Mouse (Mus musculus): ENCODE data around the gene S100a3. TPM values are rescaled to one million over a fixed set of nuclear protein-coding genes. Genes with fewer than 3 reads are reported as not detected.

Gene S100a3
- total RNA-seq, 2 experiments from 2014 or later: 0.41 TPM; not detected in 1

DNA sequence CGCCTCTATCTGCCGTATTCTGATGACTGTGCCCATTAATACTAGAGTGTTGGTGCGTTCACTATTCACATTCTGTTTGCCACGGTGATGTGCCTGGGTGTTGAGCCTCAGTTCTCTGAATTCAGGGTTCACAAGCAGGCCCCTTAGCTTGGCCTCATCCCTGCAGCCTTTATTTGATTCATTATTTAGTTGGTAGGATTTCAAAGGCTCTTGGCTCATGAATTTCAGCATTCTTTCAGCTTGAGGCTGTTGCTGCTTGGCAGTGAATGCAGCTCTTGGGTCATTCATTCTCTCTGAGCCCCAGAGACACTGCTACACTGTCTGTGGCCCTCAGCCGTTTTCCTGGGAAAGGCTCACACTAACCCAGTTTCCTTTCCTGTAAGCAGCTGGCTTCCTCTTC lies 4.4 kb upstream of the S100a3 start:
- DNase-seq (ENCODE audit: low spot score in 2 of 2): peak; percentile 30 to 63

DNA sequence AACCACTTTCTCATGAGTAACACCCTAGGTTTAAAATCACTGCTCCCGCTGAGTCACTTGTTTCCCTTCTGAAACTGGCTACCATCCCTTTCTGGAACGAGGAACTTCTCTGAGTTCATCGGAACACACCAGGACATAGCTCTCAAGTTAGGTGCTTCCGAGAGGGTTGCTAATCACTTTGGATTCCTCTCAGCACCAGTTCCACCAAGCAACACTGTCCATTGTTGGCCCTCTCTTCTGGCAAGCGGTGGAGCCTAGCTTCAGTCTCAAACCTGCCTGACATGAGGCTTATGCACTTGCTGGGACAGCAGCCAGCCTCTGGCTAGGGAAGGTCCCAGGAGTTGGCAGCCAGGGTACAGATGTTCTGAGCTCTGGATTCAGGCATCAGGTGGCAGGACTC lies 14.3 kb downstream of the S100a3 start:
- DNase-seq (ENCODE audit: low spot score in 2 of 2): no peak

DNA sequence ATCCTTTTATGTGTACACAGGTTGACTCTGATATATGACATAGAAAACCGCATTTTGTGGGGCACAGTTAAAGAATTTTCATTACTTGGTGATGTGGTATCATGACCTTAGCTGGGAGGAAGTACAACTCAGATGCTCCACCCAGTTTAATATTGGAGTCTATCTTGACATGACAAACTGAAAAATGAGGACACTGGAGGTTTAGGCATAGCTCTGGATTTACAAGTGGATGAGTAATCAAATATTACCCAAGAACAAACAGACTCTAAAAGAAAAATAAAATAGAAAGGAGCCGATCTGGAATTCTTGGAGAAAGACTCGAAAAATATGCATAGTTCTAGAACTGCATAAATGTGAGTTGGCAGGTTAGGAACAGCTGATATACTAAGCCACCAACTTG lies 14.9 kb downstream of the S100a3 start:
- no peak for DNase-seq (ENCODE audit: low spot score in 2 of 2)

DNA sequence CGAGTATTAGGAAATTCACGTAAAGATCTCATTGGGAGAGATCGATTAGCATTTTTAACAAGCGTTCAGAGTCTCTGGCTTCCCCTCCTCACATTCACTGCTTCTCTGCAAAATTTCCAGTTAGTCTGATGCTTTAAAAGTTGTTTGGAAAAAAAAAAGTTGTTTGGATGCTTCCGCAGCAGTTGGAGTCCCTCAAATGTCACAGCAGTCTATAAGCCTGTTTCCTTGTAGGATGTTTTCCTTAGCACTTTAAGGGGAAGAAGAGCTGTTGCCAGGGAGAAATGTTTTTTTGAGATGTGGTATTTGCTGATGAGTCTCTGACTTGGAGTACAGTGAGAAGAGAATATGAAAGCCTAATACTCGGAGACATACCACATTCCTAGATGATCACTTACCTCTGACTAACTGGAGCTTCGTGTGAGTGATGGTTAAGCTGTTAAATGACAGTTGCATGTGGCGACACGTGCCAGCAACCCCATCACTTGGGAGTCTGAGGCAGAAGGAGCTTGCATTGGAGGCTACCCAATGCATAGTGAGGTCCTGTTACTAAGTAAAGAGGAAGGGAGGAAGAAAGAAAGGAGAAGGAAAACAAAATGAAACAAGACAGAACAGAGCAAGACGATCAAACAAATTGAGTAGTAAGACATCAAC lies 16.1 kb downstream of the S100a3 start:
- no peak for DNase-seq (ENCODE audit: low spot score in 2 of 2)

DNA sequence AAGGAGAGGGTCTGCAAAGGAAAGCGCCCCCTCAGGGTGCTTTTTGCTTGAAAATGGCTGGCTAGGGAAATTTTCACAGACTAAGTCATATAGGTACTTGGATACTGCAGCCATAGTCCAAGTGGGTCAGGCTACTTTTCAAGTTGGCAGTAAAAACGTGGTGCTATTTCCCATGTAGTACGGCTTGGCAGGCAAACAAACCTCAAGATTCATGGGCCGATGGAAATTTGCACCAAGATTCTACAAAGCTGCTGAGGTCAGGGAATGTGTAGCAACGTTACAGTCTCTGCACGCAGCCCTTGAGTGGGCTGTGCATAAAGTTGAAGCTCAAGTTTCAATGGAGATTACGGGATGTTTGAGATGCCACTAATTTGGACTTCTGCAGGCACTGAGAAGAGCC lies 19.1 kb downstream of the S100a3 start:
- DNase-seq (ENCODE audit: low spot score in 2 of 2): no peak

DNA sequence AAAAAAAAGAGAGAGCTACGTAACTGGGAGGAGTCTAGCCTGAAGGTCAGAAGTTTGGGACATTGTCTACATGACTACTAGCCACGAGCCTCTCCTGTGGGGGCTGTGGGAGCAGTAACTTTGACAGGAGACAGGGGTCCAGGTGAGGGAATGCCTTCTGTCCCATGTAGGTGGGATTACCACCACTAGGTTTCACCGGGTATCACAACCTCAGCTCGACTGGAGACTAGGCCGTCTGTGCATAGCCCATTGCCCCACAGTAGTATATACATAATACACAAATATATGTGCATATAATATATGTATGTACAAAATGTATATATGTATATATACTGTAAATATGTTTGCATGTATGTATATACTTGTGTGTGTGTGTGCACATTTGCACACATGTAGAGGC lies 20.8 kb downstream of the S100a3 start:
- DNase-seq (ENCODE audit: low spot score in 2 of 2): no peak

DNA sequence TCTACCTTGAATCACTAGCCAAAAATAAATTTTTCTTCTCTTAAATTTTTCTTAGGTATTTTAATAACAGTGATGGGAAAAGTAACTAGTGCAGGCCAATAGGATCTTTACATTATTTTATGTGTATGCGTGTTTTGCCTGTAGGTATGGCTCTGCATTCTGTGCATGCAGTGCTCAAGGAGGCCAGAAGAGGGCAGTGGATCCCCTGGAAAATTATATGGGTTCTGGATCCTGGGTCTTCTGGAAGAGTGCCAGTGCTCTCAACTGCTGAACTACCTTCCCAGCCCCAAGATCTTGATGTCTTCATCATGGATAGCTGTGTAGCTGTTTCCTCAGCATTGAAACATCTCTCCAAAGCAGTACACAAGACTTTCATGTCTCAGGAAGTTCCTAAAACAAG lies 21.8 kb downstream of the S100a3 start:
- no peak for DNase-seq (ENCODE audit: low spot score in 2 of 2)

DNA sequence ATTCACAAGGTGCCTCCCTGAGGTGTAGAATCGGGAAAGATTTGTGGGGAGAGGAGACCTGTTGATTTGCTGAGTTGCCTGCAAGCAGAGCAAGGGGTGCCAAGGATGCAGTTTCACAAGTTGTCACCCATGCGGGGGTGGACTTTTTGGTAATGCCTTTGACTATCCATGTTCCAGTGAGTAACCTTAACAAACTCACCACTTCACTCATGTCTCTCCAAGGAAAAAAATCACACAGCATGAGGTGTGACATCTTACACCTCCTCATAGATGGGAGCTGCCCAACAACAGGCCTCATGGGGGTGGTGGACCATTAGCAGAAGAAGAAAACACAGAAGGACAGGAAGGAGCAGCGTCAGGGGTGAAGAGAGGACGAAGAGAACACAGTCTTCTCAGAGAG lies 22.2 kb downstream of the S100a3 start:
- DNase-seq (ENCODE audit: low spot score in 2 of 2): no peak

DNA sequence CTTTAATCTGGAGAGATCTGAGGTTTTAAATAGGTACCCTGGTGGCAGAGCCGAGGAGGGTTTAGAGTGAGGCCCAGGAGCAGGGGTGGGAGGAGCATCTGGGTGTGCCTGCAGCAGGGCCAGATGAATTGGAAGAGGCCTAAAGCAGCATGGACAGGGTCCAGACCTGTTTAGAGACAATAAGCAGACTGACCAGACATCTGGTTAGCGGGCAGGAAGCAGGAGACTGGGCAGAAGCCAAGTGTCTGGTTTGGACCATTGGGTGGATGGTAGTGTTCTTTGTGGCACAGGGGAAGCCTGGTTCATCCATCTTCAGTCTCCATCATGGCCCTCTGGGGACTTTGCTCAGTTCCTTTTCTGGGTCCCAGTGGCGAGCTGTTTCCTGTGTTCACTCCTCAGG lies 23.5 kb downstream of the S100a3 start:
- no peak for DNase-seq (ENCODE audit: low spot score in 2 of 2)

DNA sequence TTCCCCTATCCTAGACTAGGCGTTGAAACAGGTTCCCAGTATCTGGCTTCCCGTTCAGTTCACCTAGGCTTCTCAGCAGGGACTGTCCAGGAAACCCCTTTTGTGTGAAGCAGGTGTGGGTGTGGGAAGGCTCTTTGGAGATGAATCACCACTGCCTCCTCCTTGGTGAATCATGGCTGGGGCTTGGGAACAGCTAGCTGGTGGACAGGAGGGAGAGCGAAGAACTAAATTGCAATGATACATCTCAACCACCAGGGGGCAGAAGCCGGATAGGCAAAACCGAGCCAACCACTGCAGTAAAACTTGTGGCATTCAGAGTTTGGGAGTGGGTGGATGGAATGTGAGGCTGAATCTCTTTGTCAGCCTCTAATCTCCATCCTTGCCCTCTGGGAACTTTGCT lies 25.2 kb downstream of the S100a3 start:
- peak; percentile 66 to 70 for DNase-seq (ENCODE audit: low spot score in 2 of 2)

DNA sequence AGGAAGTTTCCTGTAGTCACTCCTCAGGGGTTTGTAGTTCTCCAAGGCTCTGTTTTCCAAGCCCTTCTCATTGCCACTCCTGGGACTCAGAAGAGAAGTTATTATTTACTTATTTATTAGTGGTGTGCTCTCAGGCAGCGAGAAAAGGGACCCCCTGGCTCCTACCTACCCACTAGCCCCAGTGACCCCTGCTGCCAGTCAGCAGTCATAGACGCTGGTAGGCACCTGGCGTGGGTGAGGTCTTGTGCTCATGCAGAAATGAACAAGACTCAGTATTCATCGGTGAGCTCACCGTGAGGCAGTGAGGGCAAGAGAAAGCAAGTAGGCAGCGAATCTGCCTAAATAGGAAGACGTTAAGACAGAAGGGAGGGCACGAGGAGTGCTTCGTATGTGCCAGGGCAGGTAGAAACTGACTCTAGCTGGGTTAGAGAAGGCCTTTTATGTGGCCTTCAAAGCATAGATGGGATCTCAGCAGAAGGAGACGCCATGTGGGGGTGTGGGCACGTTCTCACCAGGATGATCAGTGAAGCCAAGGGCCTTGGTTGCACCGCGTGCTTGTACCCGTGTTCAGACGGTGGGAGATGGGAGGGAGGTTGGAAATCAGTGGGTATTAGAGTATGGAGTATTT lies 25.8 kb downstream of the S100a3 start:
- no peak for DNase-seq (ENCODE audit: low spot score in 2 of 2)

DNA sequence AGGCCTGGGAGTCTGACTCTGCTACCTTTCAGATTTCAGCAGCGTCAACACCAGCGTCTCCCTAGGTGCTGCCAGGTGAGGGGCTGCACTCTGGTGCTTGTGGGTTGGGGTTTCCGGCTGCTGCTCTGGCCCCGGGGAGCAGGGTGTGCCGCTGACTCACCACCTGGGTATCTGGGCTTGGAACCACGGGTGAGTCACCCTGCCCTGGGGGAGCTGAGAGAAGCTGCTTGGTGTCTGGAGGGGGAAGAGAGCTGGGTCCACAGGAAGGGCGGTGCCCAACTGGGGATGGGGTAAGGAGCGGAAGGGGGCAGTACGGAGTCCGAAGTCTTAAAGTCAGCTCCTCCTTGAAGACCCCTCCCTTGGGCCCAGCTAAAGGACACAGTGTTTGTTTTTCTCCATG lies 26.5 kb downstream of the S100a3 start:
- DNase-seq (ENCODE audit: low spot score in 2 of 2): no peak

DNA sequence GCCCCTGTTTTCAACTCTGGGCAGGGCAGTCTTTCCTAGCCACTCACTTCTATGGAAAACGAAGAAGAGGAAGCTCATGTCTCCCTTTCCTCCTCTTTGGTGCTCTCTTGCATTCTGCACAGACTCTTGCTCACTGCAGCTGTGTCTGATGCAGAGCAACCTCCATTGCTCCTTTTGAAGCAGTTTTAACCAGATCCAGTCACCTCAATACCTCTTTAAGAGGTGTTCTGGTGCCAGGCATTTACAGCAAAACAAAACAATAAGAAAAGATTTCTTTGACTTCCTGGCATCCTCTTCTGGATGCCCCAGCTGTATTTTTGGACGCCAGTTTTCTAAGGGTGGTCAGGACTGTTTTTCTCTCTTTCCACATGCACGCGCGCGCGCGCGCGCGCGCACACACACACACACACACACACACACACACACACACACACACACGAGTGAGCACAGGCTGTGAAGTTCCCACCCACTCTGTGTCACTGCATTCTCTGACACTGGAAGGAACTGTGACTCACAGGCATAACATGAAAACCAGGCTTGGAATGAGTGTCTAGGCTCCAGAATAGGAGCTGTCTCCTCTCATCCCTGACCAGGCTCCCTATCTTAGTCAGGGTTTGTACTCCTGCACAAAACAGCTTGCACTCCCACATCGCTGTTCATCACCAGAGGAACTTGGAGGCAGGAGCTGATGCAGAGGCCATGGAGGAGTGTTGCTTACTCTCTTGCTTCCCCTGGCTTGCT lies 27.2 kb downstream of the S100a3 start:
- peak; percentile 35 to 55 for DNase-seq (ENCODE audit: low spot score in 2 of 2)

DNA sequence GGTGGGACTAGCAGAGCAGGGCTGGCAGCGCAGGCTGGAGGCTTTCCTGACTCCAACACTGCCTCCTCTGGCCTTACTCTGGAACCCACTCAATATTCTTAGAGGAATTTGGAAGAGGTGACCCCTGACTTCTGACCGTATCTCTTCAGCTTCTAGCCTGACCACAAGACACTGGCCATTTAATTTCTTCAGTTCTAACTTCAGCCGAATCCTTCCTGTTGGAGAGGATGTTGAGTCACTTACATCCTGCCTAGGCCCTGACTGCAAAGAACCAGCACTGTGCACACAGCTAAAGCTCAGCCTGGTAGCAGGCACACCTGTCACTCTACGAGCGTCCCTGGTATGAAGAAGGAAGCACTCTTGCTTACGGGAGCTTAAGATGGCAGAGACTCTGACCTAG lies 29.0 kb downstream of the S100a3 start:
- no peak for DNase-seq (ENCODE audit: low spot score in 2 of 2)

DNA sequence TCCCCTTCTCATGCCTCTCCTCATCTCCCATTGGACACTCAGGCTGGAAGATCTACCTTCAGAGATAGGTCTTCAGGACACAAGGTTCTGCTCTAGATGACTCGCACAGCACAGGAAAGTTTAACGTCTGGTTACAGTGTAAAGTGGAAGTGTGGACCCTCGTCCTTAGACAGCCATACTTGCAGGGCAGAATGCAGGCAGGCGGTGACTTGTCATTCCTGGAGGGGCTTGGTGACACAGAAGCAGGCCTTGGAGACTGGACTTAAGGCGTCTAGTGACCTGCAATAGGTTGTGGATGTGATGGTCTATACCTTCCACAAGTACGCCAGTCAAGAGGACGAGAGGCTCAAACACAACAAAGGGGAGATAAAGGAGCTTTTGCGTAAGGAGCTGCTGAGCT lies 29.6 kb downstream of the S100a3 start, which contains the start of gene S100a2:
Gene S100a2 (plus strand): TSS at position 301 of the 400 bp plus-strand sequence.
- DNase-seq (ENCODE audit: low spot score in 2 of 2): no peak

DNA sequence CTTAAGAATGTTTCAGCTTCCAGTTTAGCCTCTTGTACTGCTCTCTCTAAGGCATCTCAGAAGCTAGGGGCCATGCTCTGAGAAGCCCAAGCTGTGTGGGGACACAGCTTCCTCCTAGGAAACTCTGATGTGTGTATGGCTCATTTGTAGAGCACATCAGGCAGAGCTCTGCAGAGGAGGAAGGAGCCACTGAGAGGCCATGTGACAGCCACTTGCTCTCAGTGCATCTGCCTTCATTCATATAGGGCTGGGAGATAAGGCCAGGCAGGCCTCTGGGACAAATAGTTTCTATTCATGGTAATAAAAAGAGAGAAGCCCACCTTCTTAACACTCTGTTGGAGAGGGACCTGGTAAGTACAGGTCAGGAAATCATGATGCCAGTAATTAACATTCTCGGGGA lies 34.1 kb downstream of the S100a3 start:
- no peak for DNase-seq (ENCODE audit: low spot score in 2 of 2)

DNA sequence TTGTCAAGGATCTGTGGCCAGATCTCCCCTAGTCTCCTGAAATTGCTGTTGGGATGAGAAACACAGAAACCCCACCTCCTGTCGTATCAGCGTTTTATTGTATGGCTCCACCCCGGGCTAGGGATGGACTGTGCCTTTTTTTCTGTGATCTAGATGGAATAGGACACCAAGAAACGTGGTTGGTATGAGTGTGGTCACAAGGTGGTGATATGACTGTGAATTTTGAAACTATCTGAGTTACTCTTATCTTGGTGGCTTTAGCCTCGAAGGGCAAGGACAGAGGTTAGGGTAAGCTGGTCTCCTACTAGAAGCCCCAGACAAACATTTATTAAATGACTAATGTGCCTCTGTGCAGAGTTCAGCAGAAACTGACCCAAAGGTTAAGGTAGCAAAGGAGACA lies 35.2 kb downstream of the S100a3 start:
- DNase-seq (ENCODE audit: low spot score in 2 of 2): no peak

DNA sequence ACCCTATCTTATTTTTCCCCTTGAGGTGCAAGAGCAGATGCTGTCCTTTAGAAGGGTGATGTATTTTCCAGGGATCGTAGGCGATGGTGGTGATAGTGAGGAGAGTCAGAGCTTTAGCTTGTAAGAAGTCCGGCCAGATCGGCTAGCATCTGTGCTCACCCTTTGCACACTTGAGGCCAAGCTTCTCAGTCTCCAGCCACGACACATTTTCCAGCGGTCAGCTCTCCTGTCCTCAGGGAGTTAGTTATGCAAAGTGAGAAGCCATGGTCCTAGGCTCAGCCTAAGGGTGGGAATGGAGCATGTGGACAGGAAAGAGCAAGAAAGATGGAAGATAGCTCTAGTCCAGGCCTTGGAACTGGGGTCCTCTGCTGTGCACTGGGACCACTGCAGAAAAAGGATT lies 36.4 kb downstream of the S100a3 start:
- DNase-seq (ENCODE audit: low spot score in 2 of 2): no peak

DNA sequence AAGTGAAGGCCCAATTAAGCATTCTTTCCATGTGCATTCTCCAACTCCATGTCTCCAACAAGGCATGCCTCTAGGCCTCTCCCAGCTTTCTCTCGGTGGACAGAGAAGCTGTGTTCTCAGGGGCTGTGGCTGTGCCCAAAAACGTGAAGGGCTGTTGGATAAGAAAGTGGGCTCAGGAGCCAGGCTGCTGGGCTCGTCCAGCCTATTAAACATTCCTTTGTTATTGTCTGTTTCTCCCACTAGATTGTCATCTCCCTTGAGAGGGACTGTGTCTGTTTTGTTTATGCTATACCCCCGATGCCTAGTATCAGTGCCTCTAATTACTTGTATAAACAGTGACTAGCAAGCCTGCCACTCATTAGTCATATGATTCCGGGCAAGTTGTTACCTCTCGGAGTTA lies 37.4 kb downstream of the S100a3 start:
- no peak for DNase-seq (ENCODE audit: low spot score in 2 of 2)

DNA sequence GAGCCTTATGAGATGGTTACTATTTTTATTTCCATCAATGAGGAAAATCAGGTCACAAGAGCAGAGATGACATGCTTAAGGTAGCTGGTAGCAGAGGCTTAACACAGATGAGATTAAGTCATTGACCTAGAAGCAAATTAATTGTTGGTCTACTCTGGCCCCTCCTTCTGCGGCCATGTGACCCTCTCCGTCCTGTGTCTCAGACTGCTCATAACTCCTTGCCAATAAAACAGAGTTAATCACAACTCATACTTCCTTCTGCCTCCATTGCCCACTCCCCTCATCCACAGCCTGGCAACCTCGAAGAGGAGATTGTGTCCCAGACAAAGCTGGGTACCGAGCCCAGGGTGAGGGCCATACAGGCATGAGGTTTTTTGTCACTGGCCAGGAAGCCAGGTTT lies 37.8 kb downstream of the S100a3 start:
- no peak for DNase-seq (ENCODE audit: low spot score in 2 of 2)

DNA sequence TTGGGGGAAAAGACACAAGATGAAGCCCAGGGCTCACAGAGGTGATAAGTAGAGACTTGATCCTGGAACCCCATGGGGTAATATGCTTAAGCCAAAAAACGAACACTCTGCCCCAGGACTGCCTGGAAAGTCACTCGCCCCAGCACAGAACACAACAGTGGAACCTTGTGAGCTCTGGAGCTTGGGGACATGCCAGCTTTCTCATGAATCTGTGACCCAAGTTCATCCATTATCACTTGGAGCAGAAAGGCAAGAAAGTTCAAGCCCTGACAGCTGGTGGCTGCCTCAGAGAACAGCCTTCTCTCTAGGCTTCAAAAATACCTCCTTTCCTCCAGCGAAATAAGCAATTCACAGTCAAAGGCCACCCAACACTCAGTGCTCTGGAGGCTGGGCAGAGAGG lies 39.0 kb downstream of the S100a3 start:
- no peak for DNase-seq (ENCODE audit: low spot score in 2 of 2)

DNA sequence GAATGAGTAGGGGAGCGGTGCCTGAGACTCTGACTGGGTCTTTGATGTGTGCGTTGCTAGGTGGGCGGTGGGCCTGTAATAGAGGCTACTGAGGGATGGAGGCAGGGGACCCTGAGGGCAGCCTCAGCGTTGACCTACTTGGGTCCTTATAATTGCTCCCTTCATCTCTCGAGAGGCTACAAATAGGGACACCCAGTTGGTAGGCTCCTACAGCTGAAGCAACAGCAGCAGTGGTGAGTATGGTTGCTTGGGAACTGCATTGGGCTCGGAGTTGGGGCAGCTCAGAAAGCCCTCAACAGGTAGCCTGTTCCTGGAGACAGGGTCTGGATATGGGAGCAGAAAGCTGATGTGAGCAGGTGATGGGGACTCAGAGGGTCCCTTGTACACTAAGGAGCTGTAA lies 39.7 kb downstream of the S100a3 start:
- DNase-seq (ENCODE audit: low spot score in 2 of 2): no peak

Measured in layer of hippocampus, adult 18-20 months (tissue).